ENCODE assay signal across 12 mouse cellular contexts in genomic region chr2:13290070-13290469, GRCm38 (mm10).
"Had no signal": no experiment of that assay in that cellular context is flagged by ENCODE, and none has a peak within 500 bp of the region (broad histone marks: within the 10 kb centered on the region; RNA-seq: fewer than 3 reads in every experiment).

No protein-coding gene starts in this region.

- H3K27me3 ChIP-seq: liver, embryonic 15.5 days; neural tube, embryonic 13.5 days had no signal

- H3K4me2 ChIP-seq: liver, embryonic 11.5 days; liver, embryonic 15.5 days; neural tube, embryonic 13.5 days had no signal

- H3K9ac ChIP-seq: liver, embryonic 15.5 days; neural tube, embryonic 13.5 days had no signal

- H3K36me3 ChIP-seq: limb, embryonic 10.5 days; liver, embryonic 15.5 days; neural tube, embryonic 13.5 days had no signal

- H3K27ac ChIP-seq: left cerebral cortex, adult 2 months; limb, embryonic 10.5 days; liver, embryonic 15.5 days; neural tube, embryonic 13.5 days had no signal

- H3K4me3 ChIP-seq: left cerebral cortex, adult 2 months; limb, embryonic 10.5 days; liver, embryonic 15.5 days; neural tube, embryonic 13.5 days had no signal

- DNase-seq: kidney, adult 8-10 months; kidney, postnatal 25 days; lung, adult 2 months; right cerebral cortex, adult 18-20 months; spleen, adult 18-20 months had no signal

- H3K4me1 ChIP-seq: limb, embryonic 10.5 days; liver, embryonic 15.5 days; neural tube, embryonic 13.5 days had no signal

- ATAC-seq: intestine, postnatal 0 days; lung, postnatal 0 days had no signal

- H3K9me3 ChIP-seq: limb, embryonic 10.5 days; liver, embryonic 15.5 days; neural tube, embryonic 13.5 days had no signal
